Mouse (Mus musculus) liver, adult (tissue): ENCODE data around the gene Fdxacb1.

Experiments
- GATA4 ChIP-seq: IDR thresholded peaks from 2 replicates; pipeline ENCODE4 v1.6.1; 2014; ENCODE audit warnings: mild to moderate bottlenecking, low read length; ENCODE audit not compliant: insufficient replicate concordance

Fdxacb1 gene

GRCm38 (mm10) chr9:50813796-50814195, 45.8 kb downstream of the Fdxacb1 start:
- TF ChIP-seq GATA4 = no peak

- no peak for TF ChIP-seq GATA4
These were observed 47.6 kb downstream of the Fdxacb1 start for GRCm38 (mm10) chr9:50815666-50816065.

- no peak for TF ChIP-seq GATA4
These were observed 48.5 kb downstream of the Fdxacb1 start for GRCm38 (mm10) chr9:50816512-50816911.

GRCm38 (mm10) chr9:50818050-50818449, 50.0 kb downstream of the Fdxacb1 start:
- TF ChIP-seq GATA4 = no peak

GRCm38 (mm10) chr9:50819716-50820115, 51.7 kb downstream of the Fdxacb1 start:
- no peak for TF ChIP-seq GATA4

- no peak for TF ChIP-seq GATA4
These were observed 53.6 kb downstream of the Fdxacb1 start for GRCm38 (mm10) chr9:50821651-50822050.

GRCm38 (mm10) chr9:50822216-50822615, 54.2 kb downstream of the Fdxacb1 start:
- TF ChIP-seq GATA4 = no peak
